Mouse (Mus musculus): Measurements from ENCODE around the gene Mgat4e. TPM values are rescaled to one million over a fixed set of nuclear protein-coding genes. Genes with fewer than 3 reads are reported as not detected.

Gene Mgat4e
- polyA plus RNA-seq (2015; fragmentation: Nextera tagmentation; extraction: Ambion mirVana), result not detected in 2 replicates

DNA sequence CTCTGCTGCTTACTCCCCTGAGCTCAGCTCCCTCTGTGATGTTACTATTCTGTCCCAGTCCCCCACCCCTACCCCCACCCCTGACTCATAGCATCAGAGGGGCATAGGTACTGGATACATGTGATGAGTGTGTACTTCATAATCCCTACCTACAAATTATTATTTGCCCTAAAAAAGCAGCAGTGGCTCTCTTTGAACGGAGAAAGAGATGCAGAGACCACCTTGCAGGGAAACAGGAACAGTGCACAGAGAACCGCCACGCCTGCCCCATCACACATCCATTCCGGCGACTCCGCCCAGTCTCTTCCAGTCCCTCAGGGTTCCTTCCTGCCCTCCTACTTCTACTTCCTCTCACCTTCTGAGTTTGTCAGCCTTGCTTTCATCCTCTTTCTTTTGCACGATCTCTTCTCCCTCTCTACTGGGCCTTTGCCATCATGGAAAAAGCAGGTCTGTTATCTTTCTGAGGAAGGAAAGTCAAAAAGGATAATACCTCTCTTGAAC, at the start of gene Mgat4e:
Gene Mgat4e, minus strand, starts transcription at position 51 of the 501 bp plus-strand sequence.
- no peak within 1 kb of the TSS for H3K4me3 ChIP-seq (replicated peaks)
- no peak within 1 kb of the TSS for H3K9ac ChIP-seq
- whole genome bisulfite sequencing (ENCODE audit: insufficient replicate concordance), result 23% methylated on average over 7 of the region's 7 CpGs
- no peaks in the 10 kb centered on the region for H3K9me3 ChIP-seq (replicated peaks)
- peaks cover 4% of the 10 kb centered on the region; the same call in 1 of the 2 replicates for H3K4me1 ChIP-seq (replicated peaks)
- DNase-seq (no peak), ATAC-seq (ENCODE audit: low read depth) (no peak)
- 0 out of 2 replicates have a peak, but pooled peaks cover 4% of the 10 kb centered on the region for H3K27me3 ChIP-seq
- no peak within 1 kb of the TSS for H3K4me2 ChIP-seq
- H3K36me3 ChIP-seq, result no peaks in the 10 kb centered on the region
- H3K27ac ChIP-seq, result no peak within 1 kb of the TSS

DNA sequence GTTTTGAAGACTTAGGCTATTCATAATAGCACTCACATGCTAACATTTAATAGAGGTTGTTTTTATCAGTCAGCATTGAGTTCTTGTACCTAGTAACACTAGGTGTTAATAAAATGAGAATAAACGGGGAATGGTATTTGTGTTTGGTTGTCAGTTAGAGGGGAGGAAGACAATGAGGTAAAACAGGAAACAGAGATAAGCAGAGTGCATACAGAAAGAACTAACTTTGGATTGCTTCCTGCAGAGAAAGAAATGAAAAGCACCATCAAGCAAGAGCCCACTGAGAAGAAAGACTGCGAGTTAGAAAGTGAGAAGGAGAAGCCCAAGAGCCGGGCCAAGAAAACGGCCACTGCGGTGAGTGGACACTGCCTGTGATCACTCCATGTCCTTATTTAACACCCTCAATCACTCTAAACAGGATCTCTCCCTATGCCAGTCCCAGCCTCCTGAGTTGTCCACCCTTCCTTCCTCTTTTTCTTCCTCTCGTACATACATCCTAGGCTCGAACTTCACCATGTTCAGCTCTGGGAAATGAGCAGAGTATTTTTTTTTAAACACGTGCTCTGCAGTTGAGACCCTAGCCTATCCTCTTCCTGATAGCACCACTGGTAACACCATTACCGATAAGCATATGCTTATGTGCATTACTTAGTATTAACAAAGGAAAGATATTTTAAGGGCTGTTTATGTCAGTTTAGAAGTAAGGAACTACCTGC, 48.0 kb upstream of the Mgat4e start:
- peaks cover 37% of the 10 kb centered on the region for H3K36me3 ChIP-seq
- H3K27ac ChIP-seq, result no peak overlapping the region
- no peak for DNase-seq
- no peak for ATAC-seq (ENCODE audit: low read depth)
- H3K4me3 ChIP-seq (replicated peaks), result no peak overlapping the region
- peaks cover 12% of the 10 kb centered on the region for H3K4me1 ChIP-seq (replicated peaks)
- H3K9me3 ChIP-seq (replicated peaks), result no peaks in the 10 kb centered on the region
- H3K27me3 ChIP-seq, result no peaks in the 10 kb centered on the region
- WGBS (ENCODE audit: insufficient replicate concordance), result 27% methylated on average over 9 of the region's 9 CpGs
- H3K4me2 ChIP-seq, result no peak overlapping the region
- no peak overlapping the region for H3K9ac ChIP-seq

DNA sequence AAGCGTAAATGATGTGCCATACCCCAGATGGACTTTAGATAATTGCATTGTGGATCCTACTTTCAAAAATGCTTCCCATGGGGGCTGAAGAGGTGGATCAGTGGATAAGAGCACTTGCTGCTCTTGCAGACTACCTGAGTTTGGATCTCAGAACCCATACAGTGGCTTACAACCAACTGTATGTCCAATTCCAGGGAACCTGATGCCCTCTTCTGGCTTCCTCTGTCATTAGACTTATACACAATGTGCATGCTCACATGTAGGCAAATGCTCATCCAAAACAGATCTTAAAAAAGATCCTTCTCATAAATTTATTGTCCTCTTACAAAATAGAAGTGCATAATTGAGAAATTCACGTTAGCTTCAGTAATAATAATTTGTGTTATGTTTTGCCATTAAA, 42.3 kb upstream of the Mgat4e start:
- no peaks in the 10 kb centered on the region for H3K9me3 ChIP-seq (replicated peaks)
- no peak overlapping the region for H3K27ac ChIP-seq
- H3K4me2 ChIP-seq, result no peak overlapping the region
- no peaks in the 10 kb centered on the region for H3K4me1 ChIP-seq (replicated peaks)
- H3K4me3 ChIP-seq (replicated peaks), result no peak overlapping the region
- peaks cover 3% of the 10 kb centered on the region; the same call in 1 of the 2 replicates for H3K36me3 ChIP-seq
- ATAC-seq (ENCODE audit: low read depth) (no peak), DNase-seq (no peak)
- no peaks in the 10 kb centered on the region for H3K27me3 ChIP-seq
- no peak overlapping the region for H3K9ac ChIP-seq
- WGBS (ENCODE audit: insufficient replicate concordance), result 77% methylated on average over 2 of the region's 2 CpGs

DNA sequence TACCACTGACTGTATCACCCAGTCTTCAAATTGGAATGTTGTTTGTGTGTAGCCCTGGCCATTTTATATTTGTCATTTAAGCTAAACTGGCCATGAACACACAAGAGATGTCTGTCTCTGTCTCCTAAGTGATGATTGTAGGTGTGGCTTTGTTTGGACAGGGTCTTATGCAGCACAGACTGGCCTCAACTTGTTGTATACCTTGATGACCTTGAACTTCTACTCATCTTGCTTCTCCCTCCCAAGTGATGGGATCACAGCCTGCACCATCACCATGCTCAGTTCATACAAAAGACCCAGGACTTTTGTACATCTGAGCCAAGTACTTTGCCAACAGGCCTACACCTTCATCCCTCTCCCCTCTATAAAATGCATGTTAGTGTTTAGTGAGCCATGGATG, 40.2 kb upstream of the Mgat4e start:
- no peaks in the 10 kb centered on the region for H3K27me3 ChIP-seq
- H3K36me3 ChIP-seq, result 0 out of 2 replicates have a peak, but pooled peaks cover 5% of the 10 kb centered on the region
- no peak overlapping the region for H3K9ac ChIP-seq
- no peaks in the 10 kb centered on the region for H3K9me3 ChIP-seq (replicated peaks)
- no peak for DNase-seq
- no peaks in the 10 kb centered on the region for H3K4me1 ChIP-seq (replicated peaks)
- H3K4me2 ChIP-seq, result no peak overlapping the region
- ATAC-seq (ENCODE audit: low read depth), result no peak
- H3K27ac ChIP-seq, result no peak overlapping the region
- H3K4me3 ChIP-seq (replicated peaks), result no peak overlapping the region

DNA sequence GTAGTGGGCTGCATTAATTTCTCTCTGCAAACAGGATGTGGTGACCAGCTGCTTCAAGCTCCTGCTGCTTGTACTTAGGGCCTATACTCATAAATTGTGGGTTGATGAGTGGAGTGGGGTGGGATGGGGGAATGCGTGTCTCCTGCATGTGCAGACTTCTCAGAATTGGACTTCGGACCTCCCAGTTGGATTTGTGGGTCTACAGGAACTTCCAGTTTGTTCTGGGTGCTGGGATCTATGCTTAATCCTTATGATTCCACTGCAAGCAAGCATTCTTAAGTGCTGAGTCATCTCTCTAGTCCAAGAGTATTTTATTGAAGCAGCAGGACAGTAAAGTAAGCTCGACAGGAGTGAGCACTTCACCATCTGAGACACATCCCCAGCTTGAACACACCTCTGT, 34.1 kb upstream of the Mgat4e start:
- no peak overlapping the region for H3K27ac ChIP-seq
- H3K4me3 ChIP-seq (replicated peaks), result no peak overlapping the region
- no peak for ATAC-seq (ENCODE audit: low read depth)
- H3K9ac ChIP-seq, result no peak overlapping the region
- 45% methylated on average over 3 of the region's 3 CpGs for WGBS (ENCODE audit: insufficient replicate concordance)
- H3K4me2 ChIP-seq, result no peak overlapping the region
- H3K36me3 ChIP-seq, result 0 out of 2 replicates have a peak, but pooled peaks cover 2% of the 10 kb centered on the region
- DNase-seq, result no peak
- peaks cover 8% of the 10 kb centered on the region for H3K4me1 ChIP-seq (replicated peaks)
- no peaks in the 10 kb centered on the region for H3K9me3 ChIP-seq (replicated peaks)
- no peaks in the 10 kb centered on the region for H3K27me3 ChIP-seq

DNA sequence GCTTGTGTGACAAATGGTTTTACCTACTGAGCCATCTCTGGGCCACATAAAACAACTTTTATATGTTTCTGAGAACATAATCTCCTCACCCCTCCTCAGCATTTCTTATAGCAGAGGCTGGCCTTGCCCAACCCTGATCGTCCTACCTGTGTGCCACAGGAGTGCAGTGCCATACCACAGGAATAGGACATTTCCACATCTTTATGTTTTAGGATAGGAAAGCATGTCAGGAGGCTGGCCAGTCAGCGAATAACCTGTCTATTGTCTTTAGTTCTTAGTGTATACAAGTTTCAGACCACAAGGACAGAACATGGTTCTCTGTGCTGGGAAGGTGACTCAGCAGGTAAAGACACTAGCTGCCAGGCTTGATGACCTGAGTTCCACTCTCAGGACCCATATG, 31.3 kb upstream of the Mgat4e start:
- Histone ChIP-seq H3K27me3 (no peaks in the 10 kb centered on the region), H3K4me1 (replicated peaks) (peaks cover 8% of the 10 kb centered on the region), H3K36me3 (no peaks in the 10 kb centered on the region), H3K27ac (no peak overlapping the region), H3K4me2 (no peak overlapping the region), H3K9me3 (replicated peaks) (no peaks in the 10 kb centered on the region), H3K9ac (no peak overlapping the region), H3K4me3 (replicated peaks) (no peak overlapping the region)
- peak; percentile 25 for DNase-seq
- ATAC-seq (ENCODE audit: low read depth), result no peak
- WGBS (ENCODE audit: insufficient replicate concordance), result 83% methylated on average over 2 of the region's 2 CpGs

DNA sequence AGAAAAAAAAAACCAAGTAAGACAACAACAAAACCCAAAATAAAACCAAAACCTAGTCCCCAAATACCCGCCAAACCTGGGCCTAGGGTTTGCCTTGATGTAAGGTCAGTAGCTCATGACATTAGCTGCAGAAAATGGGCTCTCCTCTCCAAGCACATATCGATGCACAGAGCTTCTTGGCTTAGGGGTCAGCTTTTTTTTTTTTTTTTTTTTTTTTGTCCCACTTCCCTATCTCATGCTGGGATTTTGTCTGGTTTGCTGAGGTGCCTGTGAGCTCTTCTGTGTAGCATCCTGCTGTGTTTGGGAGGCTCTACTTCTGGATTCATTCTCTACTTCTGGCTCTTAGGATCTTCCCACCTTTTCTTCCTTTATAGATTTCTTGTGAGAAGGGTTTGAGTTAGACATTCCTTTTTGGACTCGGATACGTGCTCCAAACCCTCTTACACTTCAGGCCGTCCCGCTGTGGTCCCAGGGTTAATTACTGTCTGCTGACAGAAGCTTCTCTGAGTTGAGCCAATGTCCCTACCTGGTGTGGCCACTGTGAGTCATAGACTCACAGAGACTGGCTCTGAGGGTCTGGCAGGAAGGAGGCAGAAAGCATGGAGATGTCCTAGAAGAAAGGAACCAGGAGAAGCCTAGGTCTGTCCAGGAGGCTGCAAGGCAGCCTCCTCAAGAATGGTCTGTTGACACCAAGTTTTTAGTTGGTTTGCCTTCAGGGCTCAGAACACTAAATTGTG, 28.1 kb upstream of the Mgat4e start:
- ATAC-seq (ENCODE audit: low read depth) (no peak), DNase-seq (no peak)
- Histone ChIP-seq H3K4me1 (replicated peaks) (peaks cover 26% of the 10 kb centered on the region), H3K36me3 (no peaks in the 10 kb centered on the region), H3K9me3 (replicated peaks) (no peaks in the 10 kb centered on the region), H3K9ac (no peak overlapping the region), H3K4me3 (replicated peaks) (no peak overlapping the region), H3K27me3 (no peaks in the 10 kb centered on the region), H3K27ac (no peak overlapping the region), H3K4me2 (no peak overlapping the region)
- WGBS (ENCODE audit: insufficient replicate concordance), result 71% methylated on average over 6 of the region's 6 CpGs

DNA sequence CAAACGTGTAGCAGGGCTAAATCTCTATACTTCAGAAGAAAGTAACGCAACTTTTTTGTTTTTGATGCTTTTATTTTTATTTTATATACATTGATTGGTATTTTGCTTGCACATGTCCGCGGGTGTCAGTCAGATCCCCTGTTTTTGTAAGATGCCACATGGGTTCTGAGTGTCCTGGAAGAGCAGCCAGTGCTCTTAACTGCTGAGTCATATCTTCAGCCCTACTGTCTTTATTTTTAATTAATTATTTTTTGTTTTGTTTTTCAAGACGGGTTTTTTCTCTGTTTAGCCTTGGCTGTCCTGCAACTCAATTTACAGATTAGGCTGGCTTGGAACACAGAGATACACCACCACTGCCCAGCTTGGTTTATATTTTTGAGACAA, 24.4 kb upstream of the Mgat4e start:
- H3K27ac ChIP-seq, result peak overlapping the region; percentile 30
- H3K4me1 ChIP-seq (replicated peaks), result peaks cover 43% of the 10 kb centered on the region
- no peaks in the 10 kb centered on the region for H3K36me3 ChIP-seq
- no peak overlapping the region for H3K4me2 ChIP-seq
- no peak overlapping the region for H3K4me3 ChIP-seq (replicated peaks)
- H3K9ac ChIP-seq, result no peak overlapping the region
- no peak for ATAC-seq (ENCODE audit: low read depth)
- H3K27me3 ChIP-seq, result no peaks in the 10 kb centered on the region
- no peaks in the 10 kb centered on the region for H3K9me3 ChIP-seq (replicated peaks)
- 54% methylated on average over 5 of the region's 5 CpGs for WGBS (ENCODE audit: insufficient replicate concordance)
- DNase-seq, result no peak

DNA sequence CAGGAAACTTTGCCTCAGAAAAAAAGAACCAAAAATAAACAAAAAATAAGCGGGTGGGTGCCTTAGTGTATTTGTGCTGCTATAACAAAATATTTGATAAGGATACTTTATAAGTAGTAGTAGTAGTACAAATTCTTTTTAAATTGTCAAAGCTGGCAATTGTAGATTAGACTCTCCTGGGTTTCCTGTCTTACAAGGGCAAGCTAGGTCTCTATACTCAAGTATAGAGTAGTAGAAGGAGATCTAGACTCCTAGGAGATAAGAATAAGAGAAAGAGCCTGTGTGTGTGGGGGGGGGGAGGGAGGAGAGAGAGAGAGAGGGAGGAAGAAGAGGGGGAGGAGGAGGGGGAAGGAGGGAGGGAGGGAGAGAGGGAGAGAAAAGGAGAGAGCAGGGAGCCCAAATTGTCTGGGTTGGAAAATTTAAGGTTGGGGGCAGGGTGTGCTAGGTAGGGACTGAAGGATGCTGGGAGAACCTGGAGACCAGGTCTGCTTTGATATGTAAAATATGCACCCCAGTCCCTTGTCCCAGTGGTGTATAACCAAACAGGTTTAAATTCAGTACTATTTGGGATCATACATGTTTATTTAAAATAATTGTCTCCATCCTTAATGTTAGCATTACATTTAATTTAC, 23.9 kb upstream of the Mgat4e start:
- Histone ChIP-seq H3K9ac (no peak overlapping the region), H3K4me1 (replicated peaks) (peaks cover 43% of the 10 kb centered on the region), H3K36me3 (no peaks in the 10 kb centered on the region), H3K9me3 (replicated peaks) (no peaks in the 10 kb centered on the region), H3K27ac (peak overlapping the region; percentile 56), H3K4me2 (no peak overlapping the region; the same call in 1 of the 2 replicates), H3K4me3 (replicated peaks) (no peak overlapping the region), H3K27me3 (no peaks in the 10 kb centered on the region)
- peak; percentile 75 for ATAC-seq (ENCODE audit: low read depth)
- DNase-seq, result no peak
- 20% methylated on average over 1 of the region's 1 CpGs for WGBS (ENCODE audit: insufficient replicate concordance)

DNA sequence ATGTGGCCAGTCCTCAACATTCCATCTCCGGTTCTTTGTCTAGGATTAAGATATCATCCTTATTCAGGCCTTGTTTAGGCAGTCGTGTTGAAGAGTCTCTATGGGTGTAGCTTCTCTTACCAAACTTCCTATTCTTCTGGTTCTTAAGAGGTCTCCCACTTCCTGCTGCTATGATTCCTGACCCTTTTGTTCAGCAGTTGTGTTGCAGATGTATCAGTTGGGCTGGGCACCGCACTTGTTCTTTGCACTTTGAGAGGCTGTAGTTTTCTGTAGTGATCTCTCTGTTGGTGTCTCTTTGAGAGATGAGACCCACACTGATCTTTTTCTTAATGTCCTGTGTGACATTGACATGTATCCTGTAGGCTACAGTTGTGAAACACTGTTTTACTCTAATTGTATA, 21.1 kb upstream of the Mgat4e start:
- H3K4me1 ChIP-seq (replicated peaks), result peaks cover 48% of the 10 kb centered on the region
- H3K4me2 ChIP-seq, result no peak overlapping the region
- H3K9ac ChIP-seq, result no peak overlapping the region
- WGBS (ENCODE audit: insufficient replicate concordance), result 50% methylated on average over 3 of the region's 3 CpGs
- no peak overlapping the region for H3K27ac ChIP-seq
- DNase-seq (no peak), ATAC-seq (ENCODE audit: low read depth) (no peak)
- no peak overlapping the region for H3K4me3 ChIP-seq (replicated peaks)
- H3K9me3 ChIP-seq (replicated peaks), result no peaks in the 10 kb centered on the region
- H3K36me3 ChIP-seq, result no peaks in the 10 kb centered on the region
- H3K27me3 ChIP-seq, result no peaks in the 10 kb centered on the region

DNA sequence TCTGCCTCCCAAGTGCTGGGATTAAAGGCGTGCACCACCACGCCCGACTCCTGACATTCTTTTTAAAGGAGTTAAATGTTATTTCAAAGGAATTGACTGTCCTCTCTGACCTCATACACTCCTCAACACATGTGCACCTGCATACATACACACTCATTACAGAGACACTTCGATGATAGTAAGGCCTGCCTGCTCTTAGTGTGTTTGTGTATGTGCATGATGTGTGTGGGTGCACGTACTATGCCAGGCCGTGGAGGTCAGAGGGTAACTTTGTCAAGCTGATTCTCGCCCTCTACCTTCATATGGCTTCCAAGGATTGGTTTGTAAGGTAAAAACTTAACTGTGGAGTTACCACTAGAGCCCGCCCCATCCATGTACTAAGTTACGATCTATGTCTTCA, 20.7 kb upstream of the Mgat4e start:
- Histone ChIP-seq H3K27ac (no peak overlapping the region), H3K4me1 (replicated peaks) (peaks cover 48% of the 10 kb centered on the region), H3K9me3 (replicated peaks) (no peaks in the 10 kb centered on the region), H3K4me2 (no peak overlapping the region), H3K9ac (no peak overlapping the region), H3K36me3 (no peaks in the 10 kb centered on the region), H3K27me3 (no peaks in the 10 kb centered on the region), H3K4me3 (replicated peaks) (no peak overlapping the region)
- ATAC-seq (ENCODE audit: low read depth), result no peak
- 81% methylated on average over 9 of the region's 9 CpGs for WGBS (ENCODE audit: insufficient replicate concordance)
- DNase-seq, result no peak
